Mouse (Mus musculus) effector memory CD4-positive, alpha-beta T cell, adult 7 months (primary cell): ENCODE data around the gene Zc2hc1b. TPM values are rescaled to one million over a fixed set of nuclear protein-coding genes. Genes with fewer than 3 reads are reported as not detected.

Experiments used
- polyA plus RNA-seq: library from polyadenylated mRNA; unstranded; fragments of 100-300 nt; shearing (Covaris generic); gene quantifications from one replicate; pipeline ENCODE4 v1.2.1, GENCODE M21; 2017

Gene Zc2hc1b
- polyA plus RNA-seq, result not detected

GRCm38 (mm10) chr10:13177973-13178624, at the start of gene Zc2hc1b:
TSS of gene Zc2hc1b (minus strand) at chr10:13178023.

GRCm38 (mm10) chr10:13192731-13193351, 15.0 kb upstream of the Zc2hc1b start, which contains the start of gene Ltv1:
TSS of gene Ltv1 (minus strand) at chr10:13193168.

Other genes with a start within 250 kb of the Zc2hc1b start
- 101 TPM for gene Stx11, start 213.7 kb downstream of the Zc2hc1b start, polyA plus RNA-seq
- 22.4 TPM for gene Sf3b5, start 172.7 kb downstream of the Zc2hc1b start, polyA plus RNA-seq
- gene Plagl1, start 117.5 kb downstream of the Zc2hc1b start, polyA plus RNA-seq, result 12.9 TPM
- gene Ltv1, start 15.1 kb upstream of the Zc2hc1b start, polyA plus RNA-seq, result 125 TPM